Mouse (Mus musculus) heart, embryonic 10.5 days (tissue): Measurements from ENCODE around the gene Mcl1. TPM values are rescaled to one million over a fixed set of nuclear protein-coding genes. Genes with fewer than 3 reads are reported as not detected.

Experiments
- DNase-seq: peaks from one replicate; pipeline ENCODE4 v3.0.0-alpha.2; 2017; ENCODE audit warnings: low spot score
- H3K27ac ChIP-seq: fragments of 300-500 bp; sonication (generic); 2 replicates; pipeline ENCODE4 v1.5.1; 2016; ENCODE audit warnings: mild to moderate bottlenecking
- H3K27me3 ChIP-seq: fragments of 300-500 bp; sonication (generic); 2 replicates; pipeline ENCODE4 v1.6.1; 2016; ENCODE audit warnings: mild to moderate bottlenecking; ENCODE audit not compliant: poor library complexity, insufficient read depth, severe bottlenecking
- H3K36me3 ChIP-seq: fragments of 300-500 bp; sonication (generic); 2 replicates; pipeline ENCODE4 v1.6.1; 2016; ENCODE audit warnings: mild to moderate bottlenecking, moderate library complexity
- H3K4me1 ChIP-seq: fragments of 300-500 bp; sonication (generic); 2 replicates; pipeline ENCODE4 v1.6.1; 2016; ENCODE audit warnings: mild to moderate bottlenecking
- H3K4me3 ChIP-seq: fragments of 300-500 bp; sonication (generic); 2 replicates; pipeline ENCODE4 v1.5.1; 2016; ENCODE audit warnings: mild to moderate bottlenecking, moderate library complexity
- H3K9me3 ChIP-seq: fragments of 300-500 bp; sonication (generic); 2 replicates; pipeline ENCODE4 v1.6.1; 2016; ENCODE audit warnings: mild to moderate bottlenecking, moderate library complexity
- WGBS: fragments of 180-500 bp; shearing (Covaris S2); methylation state at CpG from one replicate; pipeline ENCODE4 v1.1.7; 2016; 5-methylcytosine and 5-hydroxymethylcytosine counted together
- polyA plus RNA-seq: library from polyadenylated mRNA; unstranded; fragments of >200 nt; fragmentation: Nextera tagmentation; extraction: Ambion mirVana; gene quantifications from 2 replicates; pipeline ENCODE4 v1.2.1, GENCODE M21; 2016

The Mcl1 gene
- polyA plus RNA-seq, 1 experiment from 2014 or later = 50.2 TPM

DNA sequence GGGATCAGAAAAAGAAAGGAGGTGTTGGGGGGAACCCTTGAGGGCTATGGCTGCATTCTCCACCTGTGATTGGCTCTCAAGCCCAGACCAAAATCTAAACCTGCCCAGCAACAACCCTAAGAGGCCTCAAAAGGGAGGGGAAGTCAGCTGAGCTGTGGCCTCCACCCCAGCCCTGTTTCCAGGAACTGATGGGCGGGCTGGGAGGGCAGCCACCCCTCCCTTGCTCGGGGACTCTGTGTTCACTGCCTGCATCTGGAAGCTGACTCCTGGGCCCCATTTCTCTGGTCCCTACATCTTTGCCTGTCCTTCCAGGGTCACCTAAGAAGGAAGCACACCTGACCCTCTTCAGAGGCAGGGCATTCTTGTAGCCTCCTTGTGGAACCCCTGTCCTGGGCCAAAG lies 15.6 kb downstream of the Mcl1 start:
- 3% methylated on average over 2 of the region's 2 CpGs for whole genome bisulfite sequencing
- Histone ChIP-seq H3K4me3 (peak overlapping the region; percentile 45), H3K27ac (peak overlapping the region; percentile 93), H3K4me1 (peaks cover 63% of the 10 kb centered on the region), H3K27me3 (no peaks in the 10 kb centered on the region), H3K36me3 (peaks cover 24% of the 10 kb centered on the region), H3K9me3 (no peaks in the 10 kb centered on the region)
- peak; percentile 96 for DNase-seq

DNA sequence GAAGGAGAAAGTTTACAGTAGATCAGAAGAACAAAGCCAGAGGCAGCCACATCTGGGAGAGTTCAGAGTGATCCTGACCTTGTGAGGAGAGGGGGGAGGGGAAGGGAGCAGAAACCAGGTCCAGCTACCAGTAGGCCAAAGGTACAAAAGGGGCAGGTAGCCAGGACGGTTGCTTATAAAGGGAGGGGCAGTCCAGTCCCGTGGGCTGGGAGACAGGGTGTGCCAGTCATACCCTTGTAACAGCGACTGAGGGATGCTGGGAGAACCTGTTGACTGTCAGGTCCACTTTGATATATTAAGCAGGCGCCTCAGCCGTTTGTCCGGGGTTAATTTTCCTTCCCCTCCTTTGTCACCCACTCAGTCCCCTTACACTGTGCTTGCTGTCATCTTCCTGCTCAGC lies 16.2 kb downstream of the Mcl1 start:
- Histone ChIP-seq H3K36me3 (peaks cover 19% of the 10 kb centered on the region), H3K27ac (peak overlapping the region; percentile 93), H3K4me1 (peaks cover 68% of the 10 kb centered on the region), H3K27me3 (no peaks in the 10 kb centered on the region), H3K4me3 (peak overlapping the region; percentile 40), H3K9me3 (no peaks in the 10 kb centered on the region)
- peak; percentile 85 for DNase-seq
- WGBS = under 1% methylated on average over 6 of the region's 6 CpGs

DNA sequence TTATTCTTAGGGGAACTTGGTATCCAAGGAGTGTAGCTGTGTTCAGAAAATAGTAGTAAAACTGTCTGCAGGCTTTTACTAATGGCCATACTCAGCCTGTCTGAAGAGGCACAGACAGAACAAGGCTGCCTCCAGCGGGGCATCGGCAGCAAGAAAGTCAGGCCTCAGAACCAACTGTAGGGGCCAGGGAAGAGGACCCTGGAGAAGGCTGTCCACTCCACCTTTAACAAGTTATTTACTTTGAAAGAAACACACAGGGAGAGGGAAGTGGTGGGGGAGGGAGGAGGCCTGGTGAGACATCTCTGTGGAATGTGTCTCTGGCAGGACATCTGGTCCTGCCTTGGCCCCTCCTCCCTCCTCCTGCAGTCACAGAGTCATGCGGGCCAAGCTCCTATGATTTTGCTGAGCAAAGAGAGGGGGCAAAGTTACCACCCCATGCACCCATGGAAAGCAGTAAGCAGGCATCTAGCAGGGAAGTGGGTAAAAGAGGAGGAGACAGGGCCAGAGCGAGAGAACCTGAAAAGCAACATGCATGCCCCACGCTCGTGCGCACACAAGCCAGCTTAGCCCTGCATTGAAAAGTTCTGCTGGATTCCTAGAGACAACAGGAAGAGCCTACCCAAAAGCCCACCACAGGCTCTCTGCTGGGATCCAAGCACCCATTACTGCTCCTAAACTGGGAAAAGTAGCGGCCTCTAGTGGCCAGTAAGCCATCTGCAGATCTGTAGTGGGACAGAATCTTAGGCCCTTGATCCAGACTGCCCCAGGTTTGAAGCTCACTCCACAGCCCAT lies 16.9 kb downstream of the Mcl1 start:
- DNase-seq = peak; percentile 88
- Histone ChIP-seq H3K4me3 (peak overlapping the region; percentile 40), H3K27ac (peak overlapping the region; percentile 93), H3K9me3 (no peaks in the 10 kb centered on the region), H3K36me3 (peaks cover 16% of the 10 kb centered on the region; the same call in 1 of the 2 replicates), H3K4me1 (peaks cover 75% of the 10 kb centered on the region), H3K27me3 (no peaks in the 10 kb centered on the region)
- WGBS = 5% methylated on average over 8 of the region's 8 CpGs

DNA sequence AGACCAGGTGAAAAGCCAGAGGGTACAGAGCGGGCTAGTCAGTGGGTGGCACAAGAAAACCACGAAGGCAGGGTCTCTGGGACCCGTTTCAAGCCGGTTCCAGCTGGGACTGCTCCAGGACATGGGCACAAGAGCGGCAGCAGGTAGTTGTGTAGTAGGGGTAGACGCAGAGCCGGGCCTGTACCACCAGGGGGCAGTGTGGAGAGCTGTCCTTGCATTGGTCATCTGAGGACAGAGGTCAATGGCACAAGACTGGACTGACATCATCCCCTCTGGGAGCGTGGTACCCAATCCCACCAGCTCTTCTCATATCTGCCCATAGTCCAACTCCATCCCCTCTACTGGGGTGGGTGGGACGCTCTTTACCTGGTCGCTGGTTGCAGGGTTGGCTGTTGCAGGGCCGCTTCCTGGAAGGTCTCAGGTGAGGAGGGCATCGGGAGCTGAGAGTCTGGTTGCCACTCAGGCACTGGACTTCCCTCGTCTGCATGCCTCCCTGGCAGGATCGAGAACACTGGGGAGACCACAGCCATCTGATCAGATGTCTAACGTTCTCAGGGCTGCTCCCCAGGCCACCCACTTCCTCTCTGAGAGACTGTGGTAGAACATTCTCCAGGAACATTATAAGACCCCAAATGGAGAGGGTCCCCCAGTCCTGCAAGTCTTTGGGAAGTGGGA lies 18.3 kb downstream of the Mcl1 start:
- 54% methylated on average over 15 of the region's 15 CpGs for WGBS
- Histone ChIP-seq H3K9me3 (no peaks in the 10 kb centered on the region), H3K36me3 (peaks cover 7% of the 10 kb centered on the region; the same call in 1 of the 2 replicates), H3K27ac (peak overlapping the region; percentile 93), H3K27me3 (no peaks in the 10 kb centered on the region), H3K4me1 (peaks cover 86% of the 10 kb centered on the region), H3K4me3 (no peak overlapping the region)
- DNase-seq = peak; percentile 92

DNA sequence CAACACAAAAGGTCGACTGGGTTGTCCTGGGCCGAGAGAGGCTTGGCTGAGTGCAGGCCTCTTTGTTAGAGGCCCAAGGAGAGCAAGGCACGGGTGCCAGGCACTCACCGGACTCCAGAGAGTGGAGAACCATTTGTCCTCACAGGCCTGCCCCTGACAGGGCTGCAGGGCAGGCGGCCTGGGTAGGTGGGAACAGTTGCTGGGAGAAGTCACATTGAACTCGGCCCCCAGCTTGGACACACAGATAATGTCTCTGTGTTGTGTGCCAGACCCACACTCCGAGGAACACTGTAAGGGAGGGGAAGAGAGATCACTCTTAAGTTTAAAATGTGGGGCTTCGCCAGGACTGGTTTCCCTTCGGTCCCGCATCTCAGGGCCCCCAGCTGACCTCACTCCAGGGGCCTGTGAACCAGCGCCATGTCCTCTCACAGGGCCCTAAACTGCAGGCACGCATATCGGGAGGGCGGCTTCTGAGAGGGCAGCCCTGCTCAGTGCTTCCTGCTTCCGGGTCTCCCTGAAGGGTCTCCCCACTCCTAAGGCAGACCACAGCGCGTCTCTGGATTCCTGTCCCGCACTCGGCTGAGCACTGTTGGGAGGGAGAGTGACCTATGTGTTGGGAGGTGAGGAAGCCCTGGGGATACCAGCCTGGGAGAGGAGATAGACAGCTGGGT lies 19.0 kb downstream of the Mcl1 start:
- DNase-seq = no peak
- H3K9me3 ChIP-seq = no peaks in the 10 kb centered on the region
- peaks cover 83% of the 10 kb centered on the region for H3K4me1 ChIP-seq
- no peaks in the 10 kb centered on the region for H3K27me3 ChIP-seq
- H3K36me3 ChIP-seq = 0 out of 2 replicates have a peak, but pooled peaks cover 7% of the 10 kb centered on the region
- 72% methylated on average over 19 of the region's 19 CpGs for WGBS
- no peak overlapping the region for H3K4me3 ChIP-seq
- H3K27ac ChIP-seq = peak overlapping the region; percentile 93

DNA sequence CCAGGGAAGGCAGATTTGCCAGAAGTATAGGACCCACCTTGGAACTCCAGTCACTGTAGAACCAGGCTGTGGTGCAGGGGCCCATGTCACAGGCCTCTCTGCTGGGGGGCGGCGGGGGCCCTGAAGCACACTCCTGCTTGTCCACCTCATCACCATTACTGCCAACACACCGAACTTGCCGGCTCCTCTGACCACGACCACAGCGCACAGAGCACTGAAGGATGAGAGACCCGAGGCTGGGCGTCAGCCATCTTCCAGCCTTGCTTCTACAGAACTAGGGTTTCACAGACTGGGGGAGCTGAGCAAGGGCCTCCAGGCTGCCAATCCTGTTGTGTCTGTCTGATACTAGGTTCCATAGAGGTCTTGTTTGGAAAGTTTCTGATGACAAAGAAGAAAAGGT lies 21.0 kb downstream of the Mcl1 start:
- no peaks in the 10 kb centered on the region for H3K27me3 ChIP-seq
- 0 out of 2 replicates have a peak overlapping the region, but pooled peaks have one; percentile 49 for H3K27ac ChIP-seq
- DNase-seq = no peak
- peaks cover 80% of the 10 kb centered on the region for H3K4me1 ChIP-seq
- H3K9me3 ChIP-seq = no peaks in the 10 kb centered on the region
- no peak overlapping the region for H3K4me3 ChIP-seq
- H3K36me3 ChIP-seq = 0 out of 2 replicates have a peak, but pooled peaks cover 3% of the 10 kb centered on the region
- 87% methylated on average over 8 of the region's 8 CpGs for WGBS

DNA sequence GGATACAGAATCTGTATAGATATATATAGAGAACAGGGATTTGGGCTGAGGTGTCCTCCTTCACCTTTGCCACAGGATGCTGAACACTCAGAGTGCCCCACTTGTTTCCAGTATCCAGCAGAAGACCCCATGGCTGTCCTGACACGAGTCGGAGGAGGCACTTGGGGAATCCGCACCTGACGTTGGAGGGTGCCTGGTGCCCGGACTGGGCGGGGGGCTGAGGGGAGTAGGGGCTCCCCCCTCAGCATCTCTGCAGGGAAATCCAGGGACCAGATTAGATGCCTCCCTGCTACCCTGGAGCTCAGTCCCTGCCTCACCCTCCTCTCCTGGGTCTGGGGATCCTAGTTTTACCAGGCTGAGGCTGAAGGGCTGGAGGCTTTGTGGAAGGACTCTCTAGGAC lies 22.1 kb downstream of the Mcl1 start:
- no peaks in the 10 kb centered on the region for H3K9me3 ChIP-seq
- H3K4me1 ChIP-seq = peaks cover 80% of the 10 kb centered on the region
- 75% methylated on average over 6 of the region's 6 CpGs for WGBS
- H3K27ac ChIP-seq = peak overlapping the region; percentile 49; the same call in 1 of the 2 replicates
- H3K36me3 ChIP-seq = 0 out of 2 replicates have a peak, but pooled peaks cover 3% of the 10 kb centered on the region
- no peak overlapping the region; the same call in 1 of the 2 replicates for H3K4me3 ChIP-seq
- DNase-seq = no peak
- no peaks in the 10 kb centered on the region for H3K27me3 ChIP-seq

DNA sequence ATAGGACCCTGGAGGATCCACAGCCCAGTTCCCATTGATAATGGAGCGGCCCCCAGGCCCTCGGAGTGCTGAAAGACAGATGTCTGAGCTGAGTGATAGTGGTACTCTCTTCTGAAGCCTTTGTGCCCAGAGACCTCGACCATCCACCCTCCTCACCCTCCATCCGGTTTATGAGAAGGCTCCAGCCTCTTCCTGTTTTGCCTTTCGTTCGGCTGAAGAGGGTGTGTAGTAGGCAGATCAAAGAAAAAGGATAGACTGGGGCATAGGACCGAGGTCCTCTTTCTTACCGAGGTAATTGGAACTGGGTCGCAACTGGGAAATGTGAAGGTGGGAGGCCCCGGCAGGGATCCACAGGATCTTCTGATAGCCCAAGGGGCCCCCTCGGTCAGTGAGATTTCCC lies 22.8 kb downstream of the Mcl1 start:
- Histone ChIP-seq H3K36me3 (0 out of 2 replicates have a peak, but pooled peaks cover 3% of the 10 kb centered on the region), H3K27me3 (no peaks in the 10 kb centered on the region), H3K9me3 (no peaks in the 10 kb centered on the region), H3K4me1 (peaks cover 80% of the 10 kb centered on the region), H3K4me3 (peak overlapping the region; percentile 25), H3K27ac (peak overlapping the region; percentile 49; the same call in 1 of the 2 replicates)
- no peak for DNase-seq
- WGBS = 7% methylated on average over 11 of the region's 11 CpGs

DNA sequence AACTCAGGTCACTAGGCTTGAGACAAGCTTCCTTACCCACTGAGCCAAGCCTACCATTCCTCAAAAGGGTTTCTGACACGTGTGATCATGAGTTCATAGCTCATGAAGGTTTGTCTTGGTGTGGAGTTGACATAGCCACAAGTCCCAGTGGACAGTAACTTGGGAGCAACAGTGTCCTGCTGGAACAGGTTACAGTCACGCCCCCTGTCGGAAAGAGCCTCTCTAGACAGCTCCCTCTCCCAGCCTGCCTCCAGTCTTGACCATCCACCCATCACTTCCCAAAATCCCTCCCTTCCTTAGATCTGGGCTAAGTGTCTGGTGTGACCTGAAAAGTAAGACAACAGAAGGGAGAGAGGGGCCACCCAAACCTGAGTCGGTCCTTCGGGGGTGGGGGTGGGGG lies 24.3 kb downstream of the Mcl1 start:
- no peaks in the 10 kb centered on the region for H3K27me3 ChIP-seq
- H3K4me3 ChIP-seq = no peak overlapping the region
- WGBS = 56% methylated on average over 5 of the region's 5 CpGs
- H3K27ac ChIP-seq = peak overlapping the region; percentile 67; the same call in 1 of the 2 replicates
- peaks cover 81% of the 10 kb centered on the region for H3K4me1 ChIP-seq
- DNase-seq = no peak
- no peaks in the 10 kb centered on the region for H3K9me3 ChIP-seq
- H3K36me3 ChIP-seq = 0 out of 2 replicates have a peak, but pooled peaks cover 3% of the 10 kb centered on the region

DNA sequence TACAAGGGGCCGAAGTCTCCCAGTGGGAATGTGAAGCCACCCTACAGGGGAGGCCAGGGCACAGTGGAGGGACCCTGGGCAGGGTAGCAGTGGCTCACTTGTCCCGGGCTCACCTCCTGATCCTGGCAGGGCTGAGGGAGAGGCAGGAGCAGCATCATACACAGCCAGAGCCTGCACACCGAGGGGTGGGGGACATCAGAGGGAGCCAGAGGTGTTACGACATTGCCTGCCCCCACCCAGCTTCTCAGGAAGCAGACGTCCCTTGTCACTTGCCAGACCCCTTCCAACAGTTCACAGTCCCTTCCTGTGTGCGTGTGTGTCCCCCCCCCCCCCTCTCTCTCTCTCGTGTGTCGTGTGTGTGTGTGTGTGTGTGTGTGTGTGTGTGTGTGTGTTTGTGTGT lies 26.3 kb downstream of the Mcl1 start:
- peaks cover 91% of the 10 kb centered on the region for H3K4me1 ChIP-seq
- H3K27ac ChIP-seq = peak overlapping the region; percentile 67; the same call in 1 of the 2 replicates
- 34% methylated on average over 5 of the region's 8 CpGs for WGBS
- H3K4me3 ChIP-seq = no peak overlapping the region
- H3K27me3 ChIP-seq = no peaks in the 10 kb centered on the region
- DNase-seq = no peak
- H3K9me3 ChIP-seq = no peaks in the 10 kb centered on the region
- H3K36me3 ChIP-seq = no peaks in the 10 kb centered on the region

DNA sequence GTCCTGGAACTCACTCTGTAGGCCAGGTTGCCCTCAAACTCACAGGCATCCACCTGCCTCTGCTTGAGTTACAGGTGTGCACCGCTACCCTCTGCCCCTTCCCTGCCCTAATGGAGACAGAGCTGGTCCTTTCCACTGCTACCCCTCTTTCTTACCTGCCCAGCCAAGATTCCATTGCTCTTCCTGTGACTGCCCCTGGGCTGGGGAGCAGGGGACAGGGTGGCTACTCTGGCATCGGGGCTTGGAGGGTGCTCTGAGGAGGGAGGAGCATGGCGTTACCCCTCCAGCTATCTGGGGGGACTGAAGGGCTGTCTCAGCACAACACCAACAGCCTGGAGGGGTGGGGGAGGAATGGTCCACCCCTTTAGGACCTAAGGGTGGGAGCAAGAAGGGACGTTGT lies 26.7 kb downstream of the Mcl1 start:
- no peaks in the 10 kb centered on the region for H3K9me3 ChIP-seq
- H3K4me1 ChIP-seq = peaks cover 91% of the 10 kb centered on the region
- H3K36me3 ChIP-seq = no peaks in the 10 kb centered on the region
- peak overlapping the region; percentile 57; the same call in 1 of the 2 replicates for H3K27ac ChIP-seq
- H3K27me3 ChIP-seq = no peaks in the 10 kb centered on the region
- no peak overlapping the region for H3K4me3 ChIP-seq
- no peak for DNase-seq
- 74% methylated on average over 4 of the region's 4 CpGs for WGBS

DNA sequence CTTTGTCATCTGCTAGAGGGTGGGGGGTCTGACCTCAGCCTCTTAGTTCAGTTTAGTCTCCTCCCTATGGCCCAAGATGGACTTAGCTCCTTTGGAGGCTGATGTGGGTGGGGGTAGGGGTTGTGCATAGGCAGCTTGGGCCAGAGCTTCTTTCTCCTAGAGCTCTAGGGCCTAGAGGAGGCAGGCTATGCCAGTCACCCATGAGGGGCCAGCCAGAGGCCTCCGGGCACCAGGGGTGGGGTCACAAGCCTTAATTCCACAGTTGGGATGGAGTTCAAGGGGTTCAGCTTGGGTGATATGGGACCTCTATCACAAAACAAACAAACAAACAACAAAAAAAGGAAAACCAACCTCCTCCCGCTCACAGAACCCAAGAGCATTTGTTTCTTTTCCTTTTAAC lies 27.1 kb downstream of the Mcl1 start:
- H3K4me1 ChIP-seq = peaks cover 91% of the 10 kb centered on the region
- DNase-seq = no peak
- no peaks in the 10 kb centered on the region for H3K36me3 ChIP-seq
- H3K27ac ChIP-seq = peak overlapping the region; percentile 57; the same call in 1 of the 2 replicates
- WGBS = 60% methylated on average over 2 of the region's 2 CpGs
- no peak overlapping the region for H3K4me3 ChIP-seq
- no peaks in the 10 kb centered on the region for H3K9me3 ChIP-seq
- no peaks in the 10 kb centered on the region for H3K27me3 ChIP-seq
